Mouse (Mus musculus) C2C12 (cell line): ENCODE data around the gene Inpp5k.

Experiments
- CTCF ChIP-seq: IDR thresholded peaks from one replicate; pipeline ENCODE4 v1.5.1; 2011; ENCODE audit not compliant: control insufficient read depth, insufficient read depth, insufficient read length
- MAX ChIP-seq: IDR thresholded peaks from one replicate; pipeline ENCODE4 v1.6.1; 2011; ENCODE audit warnings: mild to moderate bottlenecking, control low read depth
- MYOD1 ChIP-seq: IDR thresholded peaks from one replicate; pipeline ENCODE4 v1.6.1; 2011; ENCODE audit warnings: low read depth; ENCODE audit not compliant: control insufficient read depth, insufficient read length

GRCm38 (mm10) chr11:75595816-75596215 lies 35.0 kb upstream of the Inpp5k start:
- TF ChIP-seq CTCF (no peak), MAX (no peak), MYOD1 (no peak)
